Mouse (Mus musculus) heart, embryonic 12.5 days (tissue): ENCODE measurements around the gene Mapk13. TPM values are rescaled to one million over a fixed set of nuclear protein-coding genes. Genes with fewer than 3 reads are reported as not detected.

Source experiments
- ATAC-seq: fragments of 200-750 bp; cut with Nextera tagmentation; 2 replicates; pipeline ENCODE4 v1.8.0; 2017; ENCODE audit warnings: moderate TSS enrichment, moderate library complexity; ENCODE audit not compliant: insufficient number of reproducible peaks, low FRiP score
- H3K27ac ChIP-seq: fragments of 300-500 bp; sonication (generic); 2 replicates; pipeline ENCODE4 v1.5.1; 2016; ENCODE audit warnings: mild to moderate bottlenecking, moderate library complexity; ENCODE audit not compliant: poor library complexity, severe bottlenecking
- H3K27me3 ChIP-seq: fragments of 300-500 bp; sonication (generic); replicated peaks from 2 replicates; pipeline ENCODE4 v1.6.1; 2016; ENCODE audit warnings: mild to moderate bottlenecking, moderate library complexity
- H3K36me3 ChIP-seq: fragments of 300-500 bp; sonication (generic); 2 replicates; pipeline ENCODE4 v1.6.1; 2016; ENCODE audit warnings: mild to moderate bottlenecking, moderate library complexity
- H3K4me1 ChIP-seq: fragments of 300-500 bp; sonication (generic); replicated peaks from 2 replicates; pipeline ENCODE4 v1.6.1; 2016; ENCODE audit warnings: mild to moderate bottlenecking
- H3K4me2 ChIP-seq: fragments of 300-500 bp; sonication (generic); 2 replicates; pipeline ENCODE4 v1.6.1; 2016; ENCODE audit warnings: mild to moderate bottlenecking, moderate library complexity
- H3K4me3 ChIP-seq: fragments of 300-500 bp; sonication (generic); 2 replicates; pipeline ENCODE4 v1.5.1; 2016; ENCODE audit warnings: mild to moderate bottlenecking
- H3K9ac ChIP-seq: fragments of 300-500 bp; sonication (generic); 2 replicates; pipeline ENCODE4 v1.6.1; 2016; ENCODE audit warnings: mild to moderate bottlenecking, moderate library complexity
- H3K9me3 ChIP-seq: fragments of 300-500 bp; sonication (generic); replicated peaks from 2 replicates; pipeline ENCODE4 v1.6.1; 2016; ENCODE audit warnings: mild to moderate bottlenecking, moderate library complexity
- WGBS: fragments of 180-500 bp; shearing (Covaris S2); methylation state at CpG from one replicate; pipeline ENCODE4 v1.1.7; 2016; 5-methylcytosine and 5-hydroxymethylcytosine counted together
- polyA plus RNA-seq: library from polyadenylated mRNA; unstranded; fragments of >200 nt; fragmentation: Nextera tagmentation; extraction: Ambion mirVana; gene quantifications from 2 replicates; pipeline ENCODE4 v1.2.1, GENCODE M21; 2016

Gene Mapk13
- polyA plus RNA-seq, 1 experiment from 2014 or later: 3.2 TPM

DNA sequence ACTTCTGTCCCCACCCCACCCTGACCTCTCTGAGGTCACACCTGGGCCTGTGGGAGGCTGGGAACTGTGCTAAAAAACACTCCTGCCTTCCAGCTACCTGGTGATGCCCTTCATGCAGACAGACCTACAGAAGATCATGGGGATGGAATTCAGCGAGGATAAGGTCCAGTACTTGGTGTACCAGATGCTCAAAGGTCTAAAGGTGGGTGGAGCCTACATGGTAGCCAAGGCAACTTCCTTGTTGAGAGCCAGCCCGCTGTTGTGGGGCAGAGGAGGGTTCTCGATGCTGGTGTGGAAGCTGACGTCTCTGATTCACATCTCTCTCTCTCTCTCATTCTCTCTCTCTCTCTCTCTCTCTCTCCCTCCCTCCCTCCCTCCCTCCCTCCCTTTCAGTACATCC, 6.1 kb downstream of the Mapk13 start:
- 75% methylated on average over 4 of the region's 4 CpGs for WGBS
- Histone ChIP-seq H3K9me3 (peaks cover 3% of the 10 kb centered on the region; the same call in 1 of the 2 replicates), H3K27ac (no peak overlapping the region), H3K4me3 (no peak overlapping the region), H3K4me2 (no peak overlapping the region), H3K4me1 (peaks cover 13% of the 10 kb centered on the region), H3K27me3 (peaks cover 19% of the 10 kb centered on the region), H3K36me3 (no peaks in the 10 kb centered on the region), H3K9ac (no peak overlapping the region)
- ATAC-seq: no peak

DNA sequence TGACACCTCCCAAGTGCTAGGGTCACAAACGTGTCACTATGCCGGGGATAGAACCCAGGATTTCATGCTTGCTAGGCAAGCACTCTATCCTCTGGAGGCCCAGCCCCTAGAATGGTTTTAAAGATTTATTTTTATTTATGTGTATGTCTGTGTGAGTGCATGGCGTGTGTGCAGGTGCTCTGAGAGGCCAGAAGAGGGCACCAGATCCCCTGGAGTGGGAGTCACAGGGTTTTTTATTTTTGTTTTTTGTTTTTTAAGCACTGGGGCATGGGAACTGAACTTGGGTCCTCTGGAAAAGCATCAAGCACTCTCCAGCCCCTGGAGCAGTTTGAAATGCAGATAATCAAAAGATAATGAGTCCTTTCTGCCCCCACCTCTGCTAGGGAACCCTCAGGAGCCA, 7.7 kb downstream of the Mapk13 start:
- H3K4me1 ChIP-seq: peaks cover 23% of the 10 kb centered on the region
- H3K9ac ChIP-seq: no peak overlapping the region
- H3K4me3 ChIP-seq: no peak overlapping the region
- H3K4me2 ChIP-seq: no peak overlapping the region
- WGBS: 88% methylated on average over 3 of the region's 3 CpGs
- no peak for ATAC-seq
- no peaks in the 10 kb centered on the region for H3K36me3 ChIP-seq
- no peak overlapping the region for H3K27ac ChIP-seq
- H3K9me3 ChIP-seq: peaks cover 3% of the 10 kb centered on the region; the same call in 1 of the 2 replicates
- peaks cover 3% of the 10 kb centered on the region for H3K27me3 ChIP-seq

DNA sequence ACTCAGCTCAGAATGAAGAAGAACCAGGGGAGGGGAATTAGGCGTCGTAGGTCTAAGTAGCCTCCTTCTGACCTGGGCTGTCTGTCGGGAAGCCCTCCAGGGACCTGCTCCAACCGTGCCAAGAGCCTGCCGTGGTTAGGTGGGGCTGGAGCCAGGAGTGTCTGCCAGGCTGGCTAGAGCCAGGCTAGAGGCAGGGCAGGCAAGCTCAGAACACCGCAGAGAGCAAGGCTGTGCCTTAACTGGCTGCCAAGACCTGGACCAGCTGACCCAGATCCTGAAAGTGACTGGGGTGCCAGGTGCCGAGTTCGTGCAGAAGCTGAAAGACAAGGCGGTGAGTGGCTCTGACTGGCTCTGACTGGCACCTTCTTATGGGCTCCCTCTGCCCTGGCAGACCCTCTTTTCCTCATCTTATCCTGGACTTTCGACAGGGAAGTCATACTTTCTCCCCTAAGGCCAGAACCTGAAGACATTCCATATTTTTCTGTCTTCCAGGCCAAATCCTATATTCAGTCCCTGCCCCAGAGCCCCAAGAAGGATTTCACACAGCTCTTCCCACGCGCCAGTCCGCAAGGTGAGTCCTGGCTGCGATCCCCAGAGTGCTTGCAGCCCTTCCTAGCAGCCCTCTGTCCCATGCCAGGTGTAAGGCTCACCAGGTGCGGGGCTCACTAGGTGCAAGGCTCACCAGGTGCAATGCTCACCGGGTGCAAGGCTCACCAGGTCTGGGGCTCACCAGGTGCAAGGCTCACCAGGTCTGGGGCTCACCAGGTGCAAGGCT, 8.3 kb downstream of the Mapk13 start:
- Histone ChIP-seq H3K4me1 (peaks cover 23% of the 10 kb centered on the region), H3K9me3 (peaks cover 3% of the 10 kb centered on the region; the same call in 1 of the 2 replicates), H3K27me3 (no peaks in the 10 kb centered on the region; the same call in 1 of the 2 replicates), H3K4me3 (no peak overlapping the region), H3K27ac (no peak overlapping the region), H3K9ac (no peak overlapping the region), H3K4me2 (no peak overlapping the region), H3K36me3 (no peaks in the 10 kb centered on the region)
- ATAC-seq: no peak
- WGBS: 83% methylated on average over 16 of the region's 16 CpGs

DNA sequence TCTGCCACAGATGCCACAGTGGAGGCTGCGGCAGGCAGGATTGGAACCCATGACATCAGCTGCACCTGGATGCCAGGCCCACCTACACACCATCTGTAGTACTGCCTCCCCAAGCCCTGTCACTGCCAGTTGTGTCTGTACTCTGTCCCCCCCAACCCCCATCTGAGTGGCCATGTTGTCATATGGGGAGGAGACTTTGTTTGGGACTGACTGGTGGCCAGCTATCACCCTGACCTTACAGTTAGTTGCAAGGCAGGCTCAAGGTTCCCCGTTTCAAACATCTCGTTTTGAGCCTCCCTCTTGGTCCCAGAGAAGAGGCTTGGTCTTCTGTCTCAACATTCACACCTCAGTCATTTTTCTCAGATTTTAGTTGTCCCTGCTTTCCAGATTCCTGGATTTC, 10.6 kb downstream of the Mapk13 start:
- H3K4me1 ChIP-seq: peaks cover 23% of the 10 kb centered on the region
- no peaks in the 10 kb centered on the region; the same call in 1 of the 2 replicates for H3K27me3 ChIP-seq
- H3K27ac ChIP-seq: no peak overlapping the region
- ATAC-seq: no peak
- no peak overlapping the region for H3K9ac ChIP-seq
- no peaks in the 10 kb centered on the region for H3K9me3 ChIP-seq
- no peak overlapping the region for H3K4me2 ChIP-seq
- 82% methylated on average over 3 of the region's 3 CpGs for WGBS
- no peak overlapping the region for H3K4me3 ChIP-seq
- H3K36me3 ChIP-seq: no peaks in the 10 kb centered on the region

DNA sequence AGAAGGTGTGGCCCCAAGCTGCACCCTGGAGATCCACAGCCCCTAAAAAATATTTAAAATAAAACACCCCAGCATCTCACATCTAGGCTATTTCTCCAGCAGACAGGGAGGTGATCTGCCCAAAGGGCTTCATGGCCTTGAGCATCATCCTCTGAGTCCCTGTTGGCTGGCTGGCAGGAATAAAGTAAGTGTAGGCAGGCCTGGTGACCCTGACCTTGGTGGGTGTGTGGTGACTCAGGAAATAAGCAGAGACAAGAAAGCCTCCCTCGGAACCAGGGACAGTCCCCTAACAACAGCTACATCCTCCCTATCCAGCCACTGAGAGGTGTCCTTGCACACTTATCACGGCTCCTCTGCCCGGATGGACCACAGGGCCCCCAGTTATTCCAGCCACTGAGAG, 11.7 kb downstream of the Mapk13 start:
- Histone ChIP-seq H3K36me3 (no peaks in the 10 kb centered on the region), H3K9ac (no peak overlapping the region), H3K27ac (0 out of 2 replicates have a peak overlapping the region, but pooled peaks have one; percentile 39), H3K4me1 (peaks cover 23% of the 10 kb centered on the region), H3K4me3 (no peak overlapping the region), H3K9me3 (no peaks in the 10 kb centered on the region), H3K27me3 (no peaks in the 10 kb centered on the region; the same call in 1 of the 2 replicates), H3K4me2 (no peak overlapping the region)
- WGBS: 29% methylated on average over 3 of the region's 3 CpGs
- peak; percentile 29; the same call in 1 of the 2 replicates for ATAC-seq

DNA sequence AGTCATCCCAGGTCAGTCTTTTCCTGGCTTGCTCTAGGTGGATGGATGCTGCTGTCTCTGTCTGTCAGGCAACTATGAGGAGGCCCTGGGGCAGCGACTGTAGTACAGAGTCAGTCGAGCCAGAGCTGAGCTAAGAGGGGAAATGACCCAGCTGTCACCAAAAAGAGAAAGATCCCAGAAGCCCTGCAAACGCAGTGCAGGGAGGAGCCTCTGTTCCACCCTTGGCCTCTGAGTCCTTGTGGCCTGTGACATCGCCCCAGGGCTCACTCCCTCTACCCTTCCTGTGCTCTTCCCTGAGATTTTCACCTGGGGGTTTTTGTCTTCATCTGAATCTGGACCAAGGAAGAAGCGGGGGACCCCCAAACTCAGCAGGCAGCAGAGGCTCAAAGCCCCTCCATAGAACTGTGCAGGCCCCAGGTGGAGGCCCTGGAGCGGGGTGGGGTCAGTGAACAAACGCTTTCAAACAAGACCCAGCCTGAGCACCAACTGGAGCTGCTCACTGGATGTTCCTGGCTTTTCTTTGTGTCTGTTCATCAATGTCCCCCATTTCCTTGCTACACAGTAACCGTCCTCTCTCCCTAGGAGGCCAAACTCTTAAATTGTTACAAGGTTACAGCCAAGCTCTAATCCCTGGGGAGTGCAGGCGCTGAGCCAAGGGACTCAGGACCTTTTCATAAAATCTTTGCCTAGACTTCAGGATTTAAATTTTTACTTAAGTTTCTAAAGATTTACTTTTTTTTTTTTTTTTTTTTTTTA, 12.4 kb downstream of the Mapk13 start:
- Histone ChIP-seq H3K4me1 (peaks cover 23% of the 10 kb centered on the region), H3K9ac (no peak overlapping the region), H3K4me2 (no peak overlapping the region), H3K36me3 (no peaks in the 10 kb centered on the region), H3K27ac (0 out of 2 replicates have a peak overlapping the region, but pooled peaks have one; percentile 39), H3K4me3 (no peak overlapping the region), H3K27me3 (no peaks in the 10 kb centered on the region; the same call in 1 of the 2 replicates), H3K9me3 (no peaks in the 10 kb centered on the region)
- WGBS: 50% methylated on average over 9 of the region's 9 CpGs
- ATAC-seq: peak; percentile 42; the same call in 1 of the 2 replicates

DNA sequence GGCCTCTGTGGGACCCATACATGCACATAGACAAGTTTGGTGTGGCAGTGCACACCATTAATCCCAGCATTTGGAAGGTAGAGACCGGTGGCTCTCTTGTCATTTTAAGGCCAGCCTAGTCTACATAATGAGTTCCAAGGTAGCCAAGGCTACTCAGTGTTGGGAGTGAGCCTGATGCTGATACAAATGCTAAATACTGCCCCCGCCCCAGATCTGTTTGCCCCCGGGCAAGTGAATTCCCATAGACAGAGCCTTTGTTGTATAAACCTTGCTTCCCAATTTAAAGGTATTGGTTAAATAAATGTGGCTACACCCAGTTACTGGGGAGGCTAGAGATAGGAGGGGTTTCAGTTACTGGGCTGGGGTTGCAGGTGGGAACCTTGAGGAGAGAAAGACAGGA, 15.9 kb downstream of the Mapk13 start:
- no peaks in the 10 kb centered on the region for H3K27me3 ChIP-seq
- ATAC-seq: no peak
- no peak overlapping the region for H3K4me3 ChIP-seq
- WGBS: 84% methylated on average over 3 of the region's 3 CpGs
- H3K27ac ChIP-seq: no peak overlapping the region
- H3K9me3 ChIP-seq: no peaks in the 10 kb centered on the region
- H3K9ac ChIP-seq: no peak overlapping the region
- no peaks in the 10 kb centered on the region for H3K36me3 ChIP-seq
- H3K4me2 ChIP-seq: no peak overlapping the region
- peaks cover 14% of the 10 kb centered on the region for H3K4me1 ChIP-seq

DNA sequence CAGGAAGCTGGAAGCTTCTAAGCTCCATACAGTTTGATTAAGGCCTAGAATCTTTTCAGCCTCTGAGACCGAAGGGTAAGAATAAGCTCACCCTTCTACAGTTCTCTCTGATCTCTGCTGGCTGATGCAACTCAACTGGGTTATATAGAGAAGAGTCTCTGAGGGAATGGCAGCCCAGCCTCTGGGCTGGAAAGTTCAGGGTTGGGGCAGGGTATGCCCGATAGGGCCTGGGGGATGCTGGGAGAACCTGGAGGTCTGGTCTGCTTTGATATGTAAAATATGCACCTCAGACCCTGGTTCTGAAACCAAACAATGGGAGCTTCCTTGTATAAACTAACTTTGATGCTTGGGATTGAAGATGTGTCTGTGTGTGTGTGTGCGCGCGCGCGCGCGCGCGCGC, 18.4 kb downstream of the Mapk13 start:
- Histone ChIP-seq H3K9ac (no peak overlapping the region), H3K4me3 (no peak overlapping the region), H3K27ac (no peak overlapping the region), H3K4me2 (no peak overlapping the region), H3K9me3 (no peaks in the 10 kb centered on the region), H3K36me3 (no peaks in the 10 kb centered on the region), H3K27me3 (no peaks in the 10 kb centered on the region), H3K4me1 (no peaks in the 10 kb centered on the region)
- 94% methylated on average over 12 of the region's 12 CpGs for WGBS
- no peak for ATAC-seq

DNA sequence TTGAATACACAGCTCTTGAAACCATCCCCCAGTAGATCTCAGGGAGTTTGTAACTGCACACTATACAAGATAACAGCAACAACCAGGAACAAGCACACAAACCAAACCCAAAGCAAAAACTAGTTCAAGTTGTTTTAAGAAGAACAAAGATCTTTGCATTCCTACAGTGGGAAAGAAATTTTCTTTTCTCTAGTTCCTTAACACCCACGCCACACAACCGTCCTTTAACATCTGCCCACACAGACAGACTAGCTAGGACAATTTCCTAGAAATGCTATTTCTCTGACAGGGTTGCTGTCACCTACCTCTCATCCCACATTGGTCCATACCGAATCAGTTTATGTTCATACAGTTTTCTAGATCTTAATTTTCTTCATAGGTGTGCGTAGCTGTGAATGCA, 27.9 kb downstream of the Mapk13 start:
- WGBS: 88% methylated on average over 4 of the region's 4 CpGs
- no peak for ATAC-seq

DNA sequence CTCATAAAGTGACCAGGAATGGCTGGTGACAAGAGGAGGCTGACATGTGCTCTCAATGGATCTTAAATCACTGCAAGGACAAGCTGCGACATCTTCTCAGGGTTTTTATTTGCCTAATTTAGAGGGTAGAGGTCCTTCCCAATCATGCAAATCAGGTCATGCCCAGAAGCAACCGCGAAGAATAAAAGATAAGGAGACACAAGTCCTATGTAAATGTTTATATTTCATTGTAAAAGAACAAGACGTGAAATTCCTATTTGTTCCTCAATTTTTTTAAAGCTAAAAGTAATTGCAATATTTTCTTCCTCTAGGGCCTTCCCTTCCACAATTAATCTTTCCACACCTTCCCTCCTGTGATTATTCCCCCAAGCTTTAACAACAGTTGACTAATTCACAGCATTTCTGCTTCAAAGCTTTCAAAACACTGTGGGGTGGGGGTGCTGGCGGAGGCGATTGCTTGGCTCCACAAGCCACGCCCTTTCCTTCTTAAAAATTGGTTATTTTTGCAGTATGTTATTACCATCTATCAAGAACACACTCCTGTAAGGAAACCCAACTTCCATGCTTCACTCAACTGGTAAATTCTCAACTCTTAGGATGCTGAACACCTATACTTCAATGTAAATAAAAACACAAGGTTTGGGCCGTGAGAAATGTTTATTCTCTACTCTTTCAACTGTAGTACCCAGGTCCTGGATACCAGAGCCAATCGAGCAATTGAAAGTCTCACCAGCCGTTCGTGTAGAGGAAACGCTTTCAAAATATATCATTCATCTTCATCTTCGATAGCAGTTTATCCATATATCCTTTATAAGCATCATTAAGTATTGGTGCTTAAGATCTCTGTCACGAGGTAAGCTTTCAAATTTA, 30.4 kb downstream of the Mapk13 start:
- peak overlapping the region; percentile 89 for H3K4me3 ChIP-seq
- no peak for ATAC-seq
- no peaks in the 10 kb centered on the region for H3K27me3 ChIP-seq
- peaks cover 7% of the 10 kb centered on the region for H3K9me3 ChIP-seq
- peak overlapping the region; percentile 98 for H3K4me2 ChIP-seq
- H3K36me3 ChIP-seq: no peaks in the 10 kb centered on the region
- H3K4me1 ChIP-seq: peaks cover 24% of the 10 kb centered on the region
- WGBS: 22% methylated on average over 14 of the region's 14 CpGs
- no peak overlapping the region for H3K9ac ChIP-seq
- H3K27ac ChIP-seq: no peak overlapping the region

More for the DNA sequence above, 27.9 kb downstream of the Mapk13 start:
- Histone ChIP-seq H3K4me3 (no peak overlapping the region), H3K27ac (no peak overlapping the region), H3K4me1 (peaks cover 5% of the 10 kb centered on the region; the same call in 1 of the 2 replicates), H3K4me2 (no peak overlapping the region), H3K9me3 (peaks cover 7% of the 10 kb centered on the region), H3K27me3 (no peaks in the 10 kb centered on the region), H3K9ac (no peak overlapping the region), H3K36me3 (no peaks in the 10 kb centered on the region)
